Mouse (Mus musculus): Measurements from ENCODE around the gene Scgb2b15. TPM values are rescaled to one million over a fixed set of nuclear protein-coding genes. Genes with fewer than 3 reads are reported as not detected.
"Not testable (repeated sequence)": the region's sequence is repeated elsewhere in the genome, so short reads cannot be mapped to it uniquely, and the experiment has no call there.

The Scgb2b15 gene
- not detected in 2 replicates for total RNA-seq (2015; ENCODE audit: low replicate concordance)
- not detected in 2 replicates for total RNA-seq (2017; ENCODE audit: low replicate concordance)

GRCm38 (mm10) chr7:32829562-32829961, at the start of gene Scgb2b15:
Scgb2b15 (minus strand) TSS chr7:32829662.
- not testable (repeated sequence) for ATAC-seq (replicated peaks; ENCODE audit: low FRiP score, poor library complexity, severe bottlenecking)

DNA sequence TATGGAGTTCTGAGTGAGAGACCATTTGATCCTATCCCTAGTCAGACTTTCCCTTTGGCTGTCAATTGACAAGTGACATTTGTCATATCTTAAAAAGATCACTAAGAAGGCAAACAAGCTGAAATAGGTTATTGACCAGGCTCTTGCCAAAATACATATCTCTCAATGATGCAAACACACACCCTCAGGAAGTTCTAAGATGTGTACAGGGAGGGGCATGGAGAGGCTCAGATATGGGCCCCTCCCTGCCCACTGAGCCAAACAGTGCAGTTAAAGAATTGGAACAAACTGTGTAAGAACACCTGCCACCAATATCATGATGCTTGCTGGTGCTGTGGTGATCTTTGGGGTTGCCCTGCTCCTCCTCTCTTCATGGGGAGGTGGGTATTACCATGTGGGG, 6.8 kb upstream of the Scgb2b15 start, which contains the start of gene Scgb1b15:
Scgb1b15 (plus strand) TSS at position 301 of the 400 bp plus-strand sequence.
- ATAC-seq (replicated peaks; ENCODE audit: low FRiP score, poor library complexity, severe bottlenecking), result not testable (repeated sequence)

Other genes with a start within 250 kb of the Scgb2b15 start
- not detected in 2 replicates for gene Scgb1b15, start 6.9 kb upstream of the Scgb2b15 start, total RNA-seq (2015; ENCODE audit: low replicate concordance)
- not detected in 2 replicates for gene Scgb1b15, start 6.9 kb upstream of the Scgb2b15 start, total RNA-seq (2017; ENCODE audit: low replicate concordance)
- gene Scgb2b17, start 226.9 kb upstream of the Scgb2b15 start, total RNA-seq (2015; ENCODE audit: low replicate concordance), result not detected in 2 replicates
- not detected in 2 replicates for gene Scgb2b17, start 226.9 kb upstream of the Scgb2b15 start, total RNA-seq (2017; ENCODE audit: low replicate concordance)
- gene Scgb1b17, start 233.8 kb upstream of the Scgb2b15 start, total RNA-seq (2015; ENCODE audit: low replicate concordance), result not detected in 2 replicates
- not detected in 2 replicates for gene Scgb1b17, start 233.8 kb upstream of the Scgb2b15 start, total RNA-seq (2017; ENCODE audit: low replicate concordance)

Measured in erythroblast, adult 5-6 weeks (primary cell).